Mouse (Mus musculus) megakaryocyte, embryonic 14.5 days (primary cell): ENCODE measurements around the gene Wdfy3.

Experiments
- FLI1 ChIP-seq: IDR thresholded peaks from 2 replicates; pipeline ENCODE4 v1.6.1; 2012; ENCODE audit warnings: low read length, inconsistent platforms, mixed read lengths
- GATA1 ChIP-seq: IDR thresholded peaks from 3 replicates; pipeline ENCODE4 v1.6.1; 2012; ENCODE audit warnings: mixed read lengths, low read length, inconsistent platforms, borderline replicate concordance

DNA sequence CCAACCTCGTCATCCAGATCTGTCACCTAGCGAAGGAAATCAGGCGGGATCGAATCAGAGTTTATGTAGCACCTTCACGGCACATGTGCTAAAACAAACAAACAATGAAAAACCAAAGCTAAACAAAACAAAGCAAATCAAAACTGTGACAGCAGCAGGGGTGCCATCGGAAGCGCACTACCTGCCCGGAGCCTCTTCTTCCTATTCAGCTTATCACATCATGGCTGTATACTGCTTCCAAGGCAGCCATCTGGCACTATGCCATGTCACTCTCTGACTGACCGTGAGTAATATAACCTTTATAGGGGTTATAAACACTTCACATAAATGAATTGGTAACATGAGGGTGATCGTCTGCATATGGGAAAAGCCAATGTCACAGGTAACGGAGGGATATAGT is 174.6 kb downstream of the Wdfy3 start:
- TF ChIP-seq GATA1, result no peak
- no peak for TF ChIP-seq FLI1
